Mouse (Mus musculus) spleen, postnatal 14 days (tissue): ENCODE measurements around the gene Csrp3.

ENCODE experiments used
- DNase-seq, 2 experiments: peaks; one replicate each; pipeline ENCODE4 v3.0.0; 2021 to 2022; ENCODE audit warnings: low spot score in 2 of 2

Gene Csrp3

DNA sequence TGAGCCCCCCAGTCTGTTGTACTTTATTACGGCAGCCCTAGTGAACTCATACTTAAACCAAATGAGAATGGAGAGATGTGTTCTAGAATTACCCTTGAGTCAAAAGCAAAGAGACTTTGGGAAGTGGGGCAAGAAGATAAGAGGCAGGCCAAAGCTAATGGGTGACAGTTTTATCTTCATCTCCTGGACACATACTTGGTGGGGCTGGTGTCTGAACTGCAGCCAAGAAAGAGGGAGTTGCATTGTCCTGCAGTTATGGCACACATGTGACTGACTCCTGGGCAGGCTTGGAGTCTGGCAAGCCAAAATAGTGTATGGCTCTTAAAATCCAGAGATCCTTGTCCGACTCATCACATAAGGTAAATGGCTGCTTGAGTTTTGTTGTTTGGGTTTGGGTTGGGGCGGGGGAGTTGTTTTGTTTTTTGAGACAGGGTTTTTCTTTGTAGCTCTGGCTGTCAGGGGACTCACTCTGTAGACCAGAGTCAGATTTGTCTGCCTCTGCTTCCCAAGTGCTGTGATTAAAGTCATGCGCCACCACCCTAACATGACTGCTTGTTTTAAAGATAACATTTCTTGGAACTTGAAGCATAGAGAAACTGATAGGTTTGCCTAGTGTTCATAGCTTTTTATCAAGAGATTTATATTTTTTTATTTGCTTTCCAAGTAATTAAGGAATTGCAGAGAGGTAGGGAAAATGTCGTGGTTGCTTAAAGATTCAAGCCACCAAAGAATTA is 18.5 kb downstream of the Csrp3 start:
- DNase-seq, result no peak

DNA sequence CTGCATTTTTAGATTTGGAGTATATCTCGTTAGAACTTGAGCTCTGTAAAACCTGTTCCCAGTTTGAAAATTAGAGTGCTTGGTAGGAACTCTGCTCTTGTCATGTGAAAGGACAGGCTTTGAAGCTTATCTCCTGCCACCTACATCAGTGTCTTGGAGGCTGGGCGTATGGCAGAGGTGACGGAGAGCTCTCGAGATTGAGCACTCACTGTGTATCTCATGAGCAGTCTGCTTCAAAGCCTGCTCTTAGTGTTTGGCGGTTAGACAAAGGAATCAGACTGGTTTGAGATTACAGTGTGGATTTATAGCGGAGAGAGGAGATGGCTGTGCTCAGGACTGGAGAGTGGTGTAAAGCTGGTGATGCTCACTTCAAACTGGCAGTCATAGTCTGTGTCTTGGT is 22.7 kb downstream of the Csrp3 start:
- no peak for DNase-seq

DNA sequence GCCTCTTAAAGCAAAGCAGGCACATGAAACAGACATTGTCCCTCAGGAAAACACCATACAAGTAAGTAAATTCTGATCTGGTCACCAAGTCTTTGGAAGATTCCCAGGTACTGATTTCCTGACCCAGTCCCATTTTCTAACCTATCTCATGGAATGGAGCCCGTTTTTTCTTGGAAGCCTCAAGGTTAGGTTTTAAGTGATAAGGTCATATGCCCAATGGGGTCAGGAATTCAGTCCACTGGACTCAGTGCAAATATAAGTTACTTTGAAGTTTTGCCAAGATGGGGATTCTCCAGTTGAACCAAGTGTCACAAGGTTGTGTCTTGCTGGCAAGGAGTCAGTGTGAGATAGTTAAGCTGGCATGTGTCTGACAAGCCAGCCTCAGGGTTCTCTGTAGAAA is 23.2 kb downstream of the Csrp3 start:
- no peak for DNase-seq

DNA sequence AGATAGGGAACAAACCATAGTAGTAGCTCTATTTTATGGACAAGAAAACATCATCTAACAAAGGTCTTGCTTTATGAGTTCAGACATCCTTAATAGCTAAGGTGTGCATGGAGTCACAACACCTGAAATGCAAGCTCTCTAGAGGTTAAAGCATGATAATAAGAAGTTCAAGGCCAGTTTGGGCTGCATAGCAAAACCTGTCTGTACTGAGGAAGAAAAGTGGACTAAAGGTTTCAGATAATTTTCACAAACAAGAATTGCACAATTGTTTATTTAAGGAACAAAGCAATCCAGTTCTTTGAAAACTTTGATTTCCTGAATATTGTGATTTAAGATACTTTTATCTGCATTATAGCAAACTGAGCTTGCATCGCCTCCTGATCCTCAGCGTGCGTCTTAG is 24.2 kb downstream of the Csrp3 start:
- DNase-seq, result no peak

GRCm38 (mm10) chr7:48821654-48822053 is 26.2 kb downstream of the Csrp3 start:
- DNase-seq, result no peak

DNA sequence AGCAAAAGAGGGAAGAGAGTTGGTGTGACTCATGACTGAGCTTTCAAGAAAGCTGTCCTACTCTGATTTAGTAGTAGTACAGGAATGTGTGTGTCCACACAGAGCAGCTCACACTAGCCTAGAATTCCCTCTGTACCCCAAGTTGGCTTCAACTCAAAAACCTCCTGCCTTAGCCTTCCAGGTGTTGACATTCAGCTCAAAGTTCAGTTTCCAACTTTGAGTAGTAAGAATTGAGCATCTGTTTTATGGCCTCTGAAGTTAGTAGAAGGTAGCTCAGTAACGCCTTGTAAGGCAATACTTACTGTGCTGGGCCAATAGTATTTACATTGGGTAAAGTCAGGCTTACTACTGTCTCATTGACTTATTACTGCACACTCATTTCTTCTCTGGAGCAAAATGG is 34.2 kb downstream of the Csrp3 start:
- no peak for DNase-seq

GRCm38 (mm10) chr7:48812358-48812757 is 35.5 kb downstream of the Csrp3 start:
- DNase-seq, result no peak

GRCm38 (mm10) chr7:48810652-48811051 is 37.2 kb downstream of the Csrp3 start:
- DNase-seq, result no peak

GRCm38 (mm10) chr7:48806587-48806986 is 41.2 kb downstream of the Csrp3 start:
- DNase-seq, result no peak

DNA sequence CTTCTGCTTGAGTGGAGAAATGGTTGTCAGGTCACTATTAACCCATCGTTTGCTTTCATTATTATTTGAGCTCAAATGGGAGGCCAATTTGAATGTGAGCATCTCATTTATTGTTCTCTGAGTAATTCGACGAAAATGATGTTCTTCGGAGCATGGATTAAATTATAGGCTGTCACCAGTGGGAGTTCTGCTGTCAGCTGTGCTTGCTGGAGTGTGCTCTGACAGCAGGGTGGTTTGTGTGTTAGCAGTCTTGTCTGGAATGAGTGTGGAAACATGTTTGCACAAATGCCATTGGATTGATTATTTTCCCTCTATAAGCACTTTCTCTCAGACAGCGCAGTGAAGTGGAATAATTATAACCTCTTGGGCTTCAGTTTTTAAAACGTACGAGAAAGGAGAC is 44.5 kb downstream of the Csrp3 start:
- DNase-seq, result no peak

DNA sequence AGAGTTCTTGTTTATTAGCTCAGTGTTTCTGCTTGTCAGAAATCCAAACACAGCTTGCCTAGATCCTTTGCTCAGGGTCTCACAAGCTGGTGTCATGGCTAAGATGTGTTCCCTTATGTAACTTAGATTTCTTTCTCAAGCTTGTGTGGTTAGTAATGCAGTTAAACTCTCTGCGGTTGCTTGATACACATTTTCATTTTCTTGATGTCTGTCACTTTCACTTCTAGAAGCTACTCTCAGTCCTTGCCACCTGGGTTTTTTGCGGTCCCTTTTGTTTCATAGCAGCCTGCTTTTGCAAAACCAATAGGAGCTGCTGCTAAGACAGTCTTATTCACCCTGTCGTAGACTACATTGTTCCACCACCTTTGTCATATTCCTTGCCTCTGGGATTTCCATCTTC is 52.7 kb downstream of the Csrp3 start:
- no peak for DNase-seq

DNA sequence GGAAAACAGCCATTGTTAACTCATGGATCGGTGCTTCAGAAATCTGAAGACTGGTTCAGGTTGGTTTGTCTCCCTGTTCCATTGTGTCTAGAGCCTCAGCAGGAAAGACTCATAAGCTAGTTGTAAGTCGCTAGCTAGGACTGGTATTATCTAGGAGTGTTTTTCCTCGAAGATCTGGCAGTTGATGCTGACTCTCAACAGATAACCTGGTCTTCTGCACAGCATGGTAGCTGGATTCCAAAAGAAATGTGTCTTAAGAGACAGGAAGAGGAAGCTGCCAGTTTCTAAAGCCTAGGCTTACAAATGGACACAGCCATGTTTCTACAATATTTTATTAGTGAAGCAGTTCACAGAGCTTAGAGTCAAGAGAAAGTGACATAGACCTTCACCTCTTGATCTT is 56.4 kb downstream of the Csrp3 start:
- no peak for DNase-seq

DNA sequence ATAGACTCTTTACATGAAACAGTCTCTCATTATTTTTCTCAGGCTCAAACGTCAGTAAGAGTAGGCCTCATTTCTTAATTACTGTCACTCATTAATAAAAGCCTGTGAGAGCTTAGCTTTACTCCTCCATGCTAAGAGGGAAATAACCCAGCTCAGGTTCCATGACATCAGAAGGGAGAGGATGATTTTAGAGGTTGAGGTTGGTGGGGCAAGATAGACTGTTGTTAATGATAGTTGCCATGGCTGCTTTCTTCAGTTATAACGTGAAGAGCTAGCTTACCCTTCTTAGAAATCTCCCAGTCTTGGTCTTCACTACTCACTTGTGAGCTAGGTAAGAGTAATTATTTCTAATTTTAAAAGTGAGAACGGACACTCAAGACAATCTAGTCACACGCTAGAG is 57.7 kb downstream of the Csrp3 start:
- no peak for DNase-seq

DNA sequence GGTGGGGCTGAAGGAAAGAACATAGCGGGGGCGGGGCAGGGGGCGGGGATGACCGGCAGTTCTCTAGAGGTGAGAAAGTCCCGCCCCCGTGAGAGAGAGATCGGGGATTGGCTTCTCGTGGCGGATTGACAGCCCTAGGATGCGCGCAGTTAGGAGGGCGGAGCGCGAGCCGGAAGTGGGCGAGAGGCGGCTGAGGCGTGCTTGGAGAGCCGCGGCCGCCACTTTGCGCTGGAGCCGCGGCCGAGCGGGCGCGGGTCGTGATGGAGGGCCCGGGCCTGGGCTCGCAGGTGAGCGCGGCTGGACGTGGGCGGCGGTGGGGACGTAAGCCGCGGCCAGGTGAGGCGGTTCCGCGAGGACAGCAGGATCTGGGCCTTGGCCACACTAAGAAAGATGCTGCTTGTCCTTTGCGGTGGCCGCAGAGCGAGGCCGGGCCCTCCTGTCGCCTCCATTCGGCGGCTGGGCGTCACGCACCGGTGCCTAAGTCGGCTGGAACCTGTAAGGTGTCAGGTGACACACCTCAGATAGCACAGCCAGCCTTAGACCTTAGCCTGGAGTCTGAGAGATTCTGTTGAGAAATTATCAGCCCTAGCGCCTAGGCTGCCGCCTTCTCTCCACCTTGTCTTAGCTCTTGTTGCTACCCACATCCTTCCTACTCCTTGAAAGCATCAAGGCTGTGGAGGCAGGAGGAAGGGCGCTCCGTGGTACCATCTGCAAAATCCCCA is 58.8 kb downstream of the Csrp3 start, which contains the start of gene Zdhhc13:
Gene Zdhhc13, plus strand, starts transcription at position 153 of the 722 bp plus-strand sequence.
- DNase-seq, result peak; percentile 87 to 88

GRCm38 (mm10) chr7:48788348-48788747 is 59.5 kb downstream of the Csrp3 start:
- DNase-seq, result peak in 1 of 2 experiments; percentile 4

DNA sequence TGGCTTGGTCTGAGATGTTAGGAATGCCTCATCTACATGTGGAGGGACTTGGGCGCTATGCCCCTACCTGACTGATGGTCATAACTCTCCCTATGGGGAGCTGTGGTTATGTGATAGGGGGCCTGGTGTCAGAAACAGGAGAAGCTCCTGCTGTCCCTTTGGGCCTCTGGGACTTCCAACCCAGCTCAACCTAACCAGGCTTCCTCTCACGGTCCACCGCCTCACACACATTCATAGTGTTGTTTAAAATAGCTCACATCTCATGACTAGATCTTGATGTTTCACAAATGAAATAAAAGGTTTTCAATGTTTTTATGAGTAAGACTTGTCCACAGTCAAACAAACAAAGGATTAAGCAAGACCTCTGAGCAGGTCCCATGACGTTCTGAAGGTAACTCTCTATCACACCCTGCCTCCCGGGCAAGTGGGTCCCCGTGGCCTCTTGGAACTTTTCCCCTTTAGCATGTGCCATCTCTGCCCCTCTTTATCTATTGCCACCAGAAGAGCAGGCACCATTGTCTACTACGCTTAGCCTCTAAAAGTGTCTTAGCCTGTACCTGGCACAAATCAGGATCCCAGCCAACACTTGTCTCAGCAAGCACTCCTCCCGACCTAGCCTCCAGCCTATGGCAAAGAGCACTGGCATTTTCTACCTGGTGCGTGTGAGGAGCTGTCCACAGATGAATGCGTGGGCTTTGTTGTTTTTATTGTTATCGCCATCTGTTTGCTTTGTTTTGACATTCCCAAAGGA is 62.9 kb downstream of the Csrp3 start:
- no peak for DNase-seq

GRCm38 (mm10) chr7:48782432-48782831 is 65.4 kb downstream of the Csrp3 start:
- DNase-seq, result no peak
